Mouse (Mus musculus): ENCODE data around the gene Galnt3. TPM values are rescaled to one million over a fixed set of nuclear protein-coding genes. Genes with fewer than 3 reads are reported as not detected.

Galnt3 gene
- polyA plus RNA-seq, 1 experiment: 5.1 TPM

DNA sequence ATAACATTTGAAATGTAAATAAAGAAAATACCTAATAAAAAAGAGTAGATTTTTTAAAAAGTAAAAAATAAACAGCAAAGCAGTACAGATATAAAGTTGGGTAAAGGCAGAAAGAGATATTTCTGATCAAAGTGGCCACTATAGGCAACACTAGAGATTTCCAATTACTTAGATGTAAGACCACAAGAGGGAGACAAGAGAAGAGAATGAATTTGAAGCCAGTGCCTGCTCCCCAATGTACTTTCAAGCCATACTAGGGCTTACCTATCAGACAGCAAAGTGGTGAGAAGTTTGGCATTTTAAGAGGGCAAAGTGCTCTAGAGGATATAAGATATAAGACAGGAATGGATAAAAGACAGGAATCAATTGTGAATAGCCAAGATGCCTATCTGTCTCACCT lies 84.2 kb downstream of the Galnt3 start:
- Histone ChIP-seq H3K4me1 (ENCODE audit: control insufficient read depth, insufficient read depth, low read length) (no peaks in the 10 kb centered on the region), H3K4me3 (replicated peaks; ENCODE audit: extremely low read depth, low read depth, low read length) (no peak overlapping the region)
- TF ChIP-seq POLR2A (IDR thresholded peaks at IDR 0.05; ENCODE audit: borderline replicate concordance, extremely low read depth, low read depth, low read length): no peak
- no peak for TF ChIP-seq CTCF (IDR thresholded peaks at IDR 0.05; ENCODE audit: insufficient read depth, low read length)
- DNase-seq: no peak

DNA sequence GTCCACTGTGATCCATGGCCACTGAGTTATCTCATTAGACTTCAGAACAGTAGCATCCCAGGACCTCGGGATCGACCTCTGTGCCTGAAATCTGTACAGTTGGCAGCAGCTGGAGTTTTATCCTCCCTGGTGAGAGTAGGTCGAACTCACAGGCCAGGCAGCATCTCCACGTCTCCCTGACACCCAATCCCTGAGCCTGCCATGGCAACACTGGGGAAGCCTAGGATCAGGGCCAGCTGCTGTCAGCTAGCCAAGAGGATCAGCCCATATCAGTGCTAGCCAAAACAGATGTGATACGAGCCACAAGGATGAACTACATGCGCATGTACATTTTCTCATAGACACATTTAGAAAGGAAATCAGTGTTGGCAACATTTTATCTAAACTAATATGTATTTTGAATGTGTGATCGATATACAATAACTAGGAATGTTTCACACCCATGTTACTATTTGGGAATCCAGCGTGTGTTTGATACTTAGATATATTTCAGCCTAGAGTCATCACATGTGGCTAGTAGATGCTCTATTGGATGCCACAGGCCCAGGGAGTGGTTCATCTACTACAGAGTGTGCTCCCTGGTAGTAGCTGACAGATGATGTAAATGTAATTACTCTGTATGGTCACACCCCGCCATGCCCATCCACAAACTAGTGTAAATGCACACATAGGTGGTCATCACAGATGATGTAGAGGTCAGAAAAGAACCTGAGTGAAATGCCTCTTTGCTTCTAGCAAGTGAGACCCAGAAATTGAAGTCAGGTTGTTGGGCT lies 89.7 kb downstream of the Galnt3 start:
- 61% methylated on average over 9 of the region's 9 CpGs for WGBS
- no peak overlapping the region for H3K4me3 ChIP-seq (replicated peaks; ENCODE audit: extremely low read depth, low read depth, low read length)
- TF ChIP-seq CTCF (IDR thresholded peaks at IDR 0.05; ENCODE audit: insufficient read depth, low read length): no peak
- no peak for TF ChIP-seq POLR2A (IDR thresholded peaks at IDR 0.05; ENCODE audit: borderline replicate concordance, extremely low read depth, low read depth, low read length)
- no peak for DNase-seq
- H3K4me1 ChIP-seq (ENCODE audit: control insufficient read depth, insufficient read depth, low read length): no peaks in the 10 kb centered on the region

Other genes with a start within 250 kb of the Galnt3 start
- 3.2 and 4.2 TPM in 2 replicates for gene Ttc21b, start 131.6 kb upstream of the Galnt3 start, polyA plus RNA-seq (2012; rRNA removed)